Comparison of ENCODE assay signal across 14 mouse cellular contexts in the genomic region with DNA sequence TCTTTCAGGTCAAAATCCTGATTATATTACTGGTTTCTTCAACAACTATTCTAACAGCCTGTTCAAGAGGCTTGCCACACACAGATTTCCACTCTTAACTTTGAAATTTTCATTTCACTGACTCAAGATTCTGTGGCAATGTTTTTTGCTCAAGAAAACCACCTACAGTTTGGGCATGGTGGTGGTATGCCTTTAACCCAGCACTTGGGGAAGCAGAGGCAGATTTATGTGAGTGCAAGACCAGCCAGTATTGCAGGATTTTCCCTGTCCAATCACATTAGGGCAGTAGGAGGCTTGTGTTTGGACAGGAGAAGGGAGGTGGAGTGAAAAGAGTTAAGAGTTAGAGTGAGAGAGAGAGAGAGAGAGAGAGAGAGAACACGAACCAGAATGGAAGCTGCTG.
"Had no signal": no experiment of that assay in that cellular context is flagged by ENCODE, and none has a peak within 500 bp of the region (broad histone marks: within the 10 kb centered on the region; RNA-seq: fewer than 3 reads in every experiment).

No protein-coding gene starts in this region.

- H3K27ac ChIP-seq: macrophage; midbrain, embryonic 13.5 days; midbrain, embryonic 15.5 days; neural tube, embryonic 12.5 days; stomach, embryonic 15.5 days; stomach, postnatal 0 days had no signal

- DNase-seq: lung, adult 18-20 months; lung, embryonic 14.5 days; lung, postnatal 10 days; lung, postnatal 36 days; right cerebral cortex, postnatal 14 days; thymus, adult 2 months; thymus, postnatal 25 days had no signal

- H3K4me3 ChIP-seq: megakaryocyte, embryonic 14.5 days; midbrain, embryonic 13.5 days; midbrain, embryonic 15.5 days; neural tube, embryonic 12.5 days; stomach, embryonic 15.5 days had no signal
